Comparison of ENCODE assay signal across 8 mouse cellular contexts in genomic region chr8:125955671-125956070, GRCm38 (mm10). TPM values are rescaled to one million over a fixed set of nuclear protein-coding genes. Genes with fewer than 3 reads are reported as not detected.
DNase-seq lines count a peak whose midpoint lies in the region; ATAC-seq and TF ChIP-seq lines count a peak whose summit lies in the region.

No protein-coding gene starts in this region.

- H3K9me3 ChIP-seq in liver, embryonic 12.5 days (replicated peaks) = 0 out of 2 replicates have a peak, but pooled peaks cover 1% of the 10 kb centered on the region
- no peaks in the 10 kb centered on the region; the same call in 1 of the 2 replicates for H3K9me3 ChIP-seq in hindbrain, embryonic 15.5 days
- peaks cover 3% of the 10 kb centered on the region; the same call in 1 of the 2 replicates for H3K9me3 ChIP-seq in limb, embryonic 14.5 days (ENCODE audit: control insufficient read depth, low read length)

- no peak overlapping the region for H3K4me2 ChIP-seq in liver, embryonic 12.5 days
- peak overlapping the region; percentile 40 for H3K4me2 ChIP-seq in hindbrain, embryonic 15.5 days
- no peak overlapping the region for H3K4me2 ChIP-seq in limb, embryonic 14.5 days (replicated peaks; ENCODE audit: low read depth, low read length, severe bottlenecking)

- 10% methylated on average over 11 of the region's 11 CpGs for WGBS in liver, embryonic 12.5 days (ENCODE audit: insufficient replicate concordance)
- 12% methylated on average over 11 of the region's 11 CpGs for whole genome bisulfite sequencing in hindbrain, embryonic 15.5 days
- 20% methylated on average over 11 of the region's 11 CpGs for WGBS in limb, embryonic 14.5 days

- H3K27me3 ChIP-seq in liver, embryonic 12.5 days (replicated peaks) = peaks cover 23% of the 10 kb centered on the region; the same call in 1 of the 2 replicates
- peaks cover 5% of the 10 kb centered on the region; the same call in 1 of the 2 replicates for H3K27me3 ChIP-seq in hindbrain, embryonic 15.5 days
- no peaks in the 10 kb centered on the region for H3K27me3 ChIP-seq in limb, embryonic 14.5 days (ENCODE audit: control insufficient read depth, insufficient read depth, low read length)

- ATAC-seq in liver, embryonic 12.5 days = no peak
- no peak for ATAC-seq in hindbrain, embryonic 15.5 days (ENCODE audit: low FRiP score, low read depth)
- ATAC-seq in limb, embryonic 14.5 days (ENCODE audit: low FRiP score, low read depth) = no peak

- DNase-seq in liver (peak; percentile 42), ZHBTc4 (ENCODE audit: low read depth, low spot score) (peak; percentile 62)
- peak; percentile 54 to 74 for DNase-seq in cerebellum, postnatal 4 days (ENCODE audit: low spot score in 2 of 2)
- peak; percentile 81 for DNase-seq in limb, embryonic 14.5 days (ENCODE audit: low spot score)
- peak; percentile 56 to 71 for DNase-seq in right cerebral cortex, adult 2 months (ENCODE audit: low spot score in 2 of 2)
- DNase-seq in natural killer cell, adult 2 months (ENCODE audit: low spot score in 2 of 2) = no peak

- H3K36me3 ChIP-seq in liver, embryonic 12.5 days = no peaks in the 10 kb centered on the region
- no peaks in the 10 kb centered on the region for H3K36me3 ChIP-seq in hindbrain, embryonic 15.5 days
- no peaks in the 10 kb centered on the region for H3K36me3 ChIP-seq in limb, embryonic 14.5 days (ENCODE audit: control insufficient read depth, insufficient read depth, low read length)

- TF ChIP-seq POLR2A in limb, embryonic 14.5 days (IDR thresholded peaks at IDR 0.05; ENCODE audit: borderline replicate concordance, extremely low read depth, insufficient read depth, insufficient read length) = no peak

- H3K27ac ChIP-seq in liver, embryonic 12.5 days = no peak overlapping the region
- no peak overlapping the region for H3K27ac ChIP-seq in hindbrain, embryonic 15.5 days (replicated peaks)
- H3K27ac ChIP-seq in limb, embryonic 14.5 days (replicated peaks; ENCODE audit: low read depth, low read length) = no peak overlapping the region

- H3K4me1 ChIP-seq in liver, embryonic 12.5 days = no peaks in the 10 kb centered on the region
- H3K4me1 ChIP-seq in hindbrain, embryonic 15.5 days (replicated peaks) = peaks cover 8% of the 10 kb centered on the region
- H3K4me1 ChIP-seq in limb, embryonic 14.5 days (ENCODE audit: control insufficient read depth, insufficient read depth, low read length) = peaks cover 15% of the 10 kb centered on the region

- no peak overlapping the region for H3K9ac ChIP-seq in liver, embryonic 12.5 days
- H3K9ac ChIP-seq in hindbrain, embryonic 15.5 days = 0 out of 2 replicates have a peak overlapping the region, but pooled peaks have one; percentile 36
- no peak overlapping the region for H3K9ac ChIP-seq in limb, embryonic 14.5 days (ENCODE audit: low read depth, low read length, severe bottlenecking)

- H3K4me3 ChIP-seq in liver, embryonic 12.5 days = no peak overlapping the region
- H3K4me3 ChIP-seq in hindbrain, embryonic 15.5 days = no peak overlapping the region
- H3K4me3 ChIP-seq in limb, embryonic 14.5 days (replicated peaks; ENCODE audit: low read length) = no peak overlapping the region

RNA-seq across cellular contexts. Expression of gene Kcnk1, which starts 39.3 kb away (rescaled TPM):
- 0.66 and 0.78 TPM in 2 replicates for polyA plus RNA-seq in liver, embryonic 12.5 days (2016; fragmentation: Nextera tagmentation; extraction: Ambion mirVana)
- polyA plus RNA-seq in hindbrain, embryonic 15.5 days (2015; fragmentation: Nextera tagmentation; extraction: Ambion mirVana) = 25.0 and 25.9 TPM in 2 replicates
- polyA plus RNA-seq in limb, embryonic 14.5 days (2012; rRNA removed) = 16.1 and 19.7 TPM in 2 replicates
- polyA plus RNA-seq in limb, embryonic 14.5 days (2014; fragmentation: Nextera tagmentation; extraction: Ambion mirVana) = 27.3 and 27.6 TPM in 2 replicates

RNA-seq across cellular contexts. Expression of gene Map3k21, which starts 45.4 kb away (rescaled TPM):
- 0.02 and 0.07 TPM in 2 replicates for polyA plus RNA-seq in liver, embryonic 12.5 days (2016; fragmentation: Nextera tagmentation; extraction: Ambion mirVana)
- 0.65 and 0.75 TPM in 2 replicates for polyA plus RNA-seq in hindbrain, embryonic 15.5 days (2015; fragmentation: Nextera tagmentation; extraction: Ambion mirVana)
- 0.47 TPM in 2 replicates for polyA plus RNA-seq in limb, embryonic 14.5 days (2012; rRNA removed)
- 0.04 and 0.18 TPM in 2 replicates for polyA plus RNA-seq in limb, embryonic 14.5 days (2014; fragmentation: Nextera tagmentation; extraction: Ambion mirVana)

RNA-seq across cellular contexts. Expression of gene Pcnx2, which starts 57.6 kb away (rescaled TPM):
- polyA plus RNA-seq in liver, embryonic 12.5 days (2016; fragmentation: Nextera tagmentation; extraction: Ambion mirVana) = 0.38 and 0.53 TPM in 2 replicates
- polyA plus RNA-seq in hindbrain, embryonic 15.5 days (2015; fragmentation: Nextera tagmentation; extraction: Ambion mirVana) = 4.5 and 5.2 TPM in 2 replicates
- polyA plus RNA-seq in limb, embryonic 14.5 days (2012; rRNA removed) = 0.33 and 0.42 TPM in 2 replicates
- 0.15 and 0.39 TPM in 2 replicates for polyA plus RNA-seq in limb, embryonic 14.5 days (2014; fragmentation: Nextera tagmentation; extraction: Ambion mirVana)

Comparison
In these comparisons a context has a peak if more than half of its experiments do, and no peak if none do; other contexts are left out.
1. DNase-seq: peak in liver (single experiment), ZHBTc4 (single experiment), cerebellum, postnatal 4 days (2 of 2), limb, embryonic 14.5 days (single experiment) and right cerebral cortex, adult 2 months (2 of 2); none in natural killer cell, adult 2 months (0 of 2).